Mouse (Mus musculus) embryonic fibroblast, embryonic 13.5 days (primary cell): ENCODE results near the gene Piwil1.

Experiments used
- CTCF ChIP-seq: IDR thresholded peaks from 2 replicates; pipeline ENCODE4 v1.5.1; 2011; ENCODE audit warnings: mild to moderate bottlenecking, control low read depth, low read length, moderate library complexity, borderline replicate concordance; ENCODE audit not compliant: insufficient read depth
- POLR2A ChIP-seq: IDR thresholded peaks from 2 replicates; pipeline ENCODE4 v1.6.1; 2011; ENCODE audit warnings: low read depth, mild to moderate bottlenecking, control low read depth, low read length, moderate library complexity

- TF ChIP-seq CTCF (no peak), POLR2A (no peak)
Measured at GRCm38 (mm10) chr5:128660101-128660500, 42.2 kb upstream of the Piwil1 start.
